Mouse (Mus musculus) gastrocnemius, postnatal 10 days (tissue): ENCODE data around the gene Akt1s1. TPM values are rescaled to one million over a fixed set of nuclear protein-coding genes. Genes with fewer than 3 reads are reported as not detected.
A peak's percentile ranks its signal among the peaks of the same experiment; 100 is the strongest.

Experiments used
- DNase-seq: peaks from one replicate; pipeline ENCODE4 v3.0.0; 2021; ENCODE audit warnings: mixed read lengths
- total RNA-seq, 2 experiments: library from RNA; stranded (reverse); gene quantifications; 2 replicates each; pipeline ENCODE4 v1.2.3; 2021

Gene Akt1s1
- total RNA-seq, 2 experiments from 2014 or later, result 84.2 to 86.4 TPM

DNA sequence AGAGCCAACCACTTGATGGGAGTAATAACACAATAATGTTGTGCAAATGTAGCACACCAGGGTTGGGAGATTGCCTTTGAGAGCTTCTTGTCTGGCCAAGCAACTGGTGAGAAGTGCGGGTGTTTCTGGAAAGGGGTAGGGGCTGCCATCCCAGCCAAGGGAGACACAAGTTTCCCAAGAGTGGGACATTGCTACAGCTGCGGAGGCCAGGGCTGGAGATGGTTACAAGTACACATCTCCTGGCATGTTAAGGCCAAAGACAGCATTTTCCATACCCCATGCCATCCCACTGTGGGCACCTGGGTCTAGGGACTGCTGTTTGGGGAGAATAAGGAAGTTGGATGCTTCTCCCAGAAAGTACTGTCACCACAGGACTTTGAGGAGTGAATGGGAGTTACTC lies 4.3 kb downstream of the Akt1s1 start:
- no peak for DNase-seq

DNA sequence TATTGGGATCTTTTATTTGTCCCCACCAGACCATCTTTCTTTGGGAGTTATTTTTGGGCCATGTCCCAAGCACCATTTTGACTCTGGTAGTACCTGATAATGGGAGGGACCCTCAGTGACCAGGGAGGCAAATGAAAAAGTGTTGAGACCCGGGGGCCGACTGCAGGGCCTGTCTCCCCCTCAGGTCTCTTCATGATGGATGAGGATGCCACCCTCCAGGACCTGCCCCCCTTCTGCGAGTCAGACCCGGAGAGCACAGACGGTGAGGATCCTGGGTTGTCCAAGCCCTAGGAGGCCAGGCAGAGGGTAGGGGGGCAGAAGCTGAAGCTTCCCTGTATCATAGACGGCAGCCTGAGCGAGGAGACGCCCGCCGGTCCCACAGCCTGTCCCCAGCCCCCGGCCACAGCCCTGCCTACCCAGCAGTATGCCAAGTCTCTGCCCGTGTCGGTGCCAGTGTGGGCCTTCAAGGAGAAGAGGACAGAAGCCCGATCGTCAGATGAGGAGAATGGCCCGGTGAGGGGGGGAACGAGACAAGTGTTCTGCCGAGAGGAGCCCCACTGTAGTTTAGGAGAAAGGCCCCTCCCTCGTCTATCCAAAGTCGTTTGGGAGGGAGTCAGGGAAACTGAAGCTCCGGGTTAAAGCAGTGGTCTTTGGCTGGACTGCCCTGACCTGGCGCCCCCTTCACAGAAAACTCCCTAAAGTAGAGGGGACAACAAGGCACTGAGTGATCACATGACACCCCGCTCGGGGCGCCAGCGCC lies 5.0 kb downstream of the Akt1s1 start:
- DNase-seq, result no peak

- peak; percentile 80 for DNase-seq
Measured at GRCm38 (mm10) chr7:44854356-44855031, 5.7 kb downstream of the Akt1s1 start.

DNA sequence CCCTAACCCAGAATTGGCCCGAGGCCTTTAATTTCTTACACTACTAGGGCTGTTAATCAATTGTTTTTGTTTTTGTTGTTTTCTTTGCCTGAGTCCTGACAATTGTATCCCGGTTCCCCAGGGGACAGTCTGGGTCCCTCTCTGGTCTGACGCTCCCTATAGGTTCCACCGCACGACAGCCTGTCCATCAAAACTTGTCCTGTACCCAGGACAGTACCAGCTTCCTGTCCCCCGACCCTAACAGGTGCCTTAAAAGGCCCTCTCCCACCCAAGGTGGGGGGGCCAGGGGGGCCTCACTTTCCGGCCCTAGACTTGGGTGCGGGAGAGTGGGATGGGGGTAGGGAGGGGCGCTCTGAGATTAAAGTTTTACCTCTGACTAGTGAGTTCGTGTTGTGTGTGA lies 6.2 kb downstream of the Akt1s1 start:
- no peak for DNase-seq

GRCm38 (mm10) chr7:44856265-44856916 lies 7.6 kb downstream of the Akt1s1 start:
- no peak for DNase-seq

GRCm38 (mm10) chr7:44857042-44857552 lies 8.3 kb downstream of the Akt1s1 start, which contains the start of gene Pnkp:
TSS of gene Pnkp (plus strand) at chr7:44857139.
- DNase-seq, result peak; percentile 75

DNA sequence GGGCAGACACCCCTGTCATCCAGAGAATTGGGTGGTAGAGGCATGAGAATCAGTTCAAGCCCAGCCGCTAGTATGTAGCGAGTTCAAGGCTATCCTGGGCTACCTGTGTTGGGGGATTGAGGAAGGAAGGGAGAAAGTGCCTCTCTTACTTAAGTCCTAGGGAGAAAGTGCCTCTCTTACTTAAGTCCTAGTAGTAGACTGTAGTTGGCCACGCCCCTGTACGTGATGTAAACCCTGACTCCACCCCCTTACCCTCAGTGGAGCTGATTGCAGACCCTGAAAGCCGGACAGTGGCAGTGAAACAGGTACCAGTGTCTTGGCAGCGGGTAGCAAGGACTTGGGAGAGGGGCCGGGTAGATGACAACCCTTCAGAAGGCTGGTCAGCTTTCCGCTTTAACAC lies 9.1 kb downstream of the Akt1s1 start:
- no peak for DNase-seq

- DNase-seq, result no peak
Measured at GRCm38 (mm10) chr7:44859896-44860295, 11.1 kb downstream of the Akt1s1 start.

DNA sequence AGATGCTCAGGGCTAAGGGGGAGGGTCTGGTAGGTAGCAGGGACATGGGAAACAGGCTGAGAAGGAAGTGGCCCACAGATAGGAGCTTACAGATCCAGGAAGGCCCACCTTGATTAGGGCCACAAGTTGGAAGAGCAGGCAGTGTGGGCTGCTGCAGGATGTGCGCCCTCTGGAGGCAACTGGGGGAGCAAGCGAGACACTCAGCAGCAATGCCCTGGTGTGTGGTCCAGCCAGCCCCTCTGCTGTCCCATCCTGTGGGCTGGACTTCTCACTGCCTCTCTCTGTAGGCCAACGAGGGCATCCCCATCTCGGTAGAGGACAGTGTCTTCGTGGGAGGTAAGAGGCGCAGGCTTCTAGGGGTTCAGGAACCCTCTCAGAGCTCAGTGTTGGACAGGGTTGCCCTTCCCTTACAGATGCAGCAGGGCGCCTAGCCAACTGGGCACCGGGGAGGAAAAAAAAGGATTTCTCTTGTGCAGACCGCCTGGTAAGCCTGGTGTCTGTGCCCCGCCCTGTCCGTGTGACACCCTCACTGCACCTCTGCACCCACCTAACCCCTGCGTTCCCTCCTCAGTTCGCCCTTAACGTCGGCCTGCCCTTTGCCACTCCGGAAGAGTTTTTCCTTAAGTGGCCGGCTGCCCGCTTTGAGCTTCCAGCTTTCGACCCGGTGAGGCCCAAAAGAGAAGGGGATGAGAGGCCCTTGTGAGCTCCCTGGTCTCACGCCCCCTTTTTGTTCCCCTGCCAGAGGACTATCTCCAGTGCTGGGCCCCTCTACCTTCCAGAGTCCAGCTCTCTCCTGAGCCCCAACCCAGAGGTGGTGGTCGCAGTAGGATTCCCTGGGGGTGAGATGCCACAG lies 12.0 kb downstream of the Akt1s1 start:
- peak; percentile 85 for DNase-seq

- no peak for DNase-seq
Measured at GRCm38 (mm10) chr7:44861429-44861816, 12.6 kb downstream of the Akt1s1 start.

DNA sequence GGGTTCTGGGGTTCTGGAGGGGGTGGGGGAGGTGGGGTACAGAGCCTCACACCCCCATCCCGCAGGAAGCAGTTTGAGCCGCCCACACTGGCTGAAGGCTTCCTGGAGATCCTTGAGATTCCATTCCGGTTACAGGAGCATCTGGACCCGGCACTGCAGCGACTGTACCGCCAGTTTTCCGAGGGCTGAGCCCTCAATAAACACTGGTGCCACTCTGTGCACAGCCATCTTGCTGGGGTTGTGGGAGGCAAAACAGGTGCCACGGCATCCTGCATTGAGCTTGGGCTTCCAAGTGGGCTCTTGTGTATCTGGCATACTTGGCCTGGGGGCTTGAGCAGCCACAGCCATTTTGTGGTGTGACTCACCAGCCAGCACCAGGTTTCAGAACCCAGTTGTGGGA lies 13.6 kb downstream of the Akt1s1 start:
- no peak for DNase-seq

DNA sequence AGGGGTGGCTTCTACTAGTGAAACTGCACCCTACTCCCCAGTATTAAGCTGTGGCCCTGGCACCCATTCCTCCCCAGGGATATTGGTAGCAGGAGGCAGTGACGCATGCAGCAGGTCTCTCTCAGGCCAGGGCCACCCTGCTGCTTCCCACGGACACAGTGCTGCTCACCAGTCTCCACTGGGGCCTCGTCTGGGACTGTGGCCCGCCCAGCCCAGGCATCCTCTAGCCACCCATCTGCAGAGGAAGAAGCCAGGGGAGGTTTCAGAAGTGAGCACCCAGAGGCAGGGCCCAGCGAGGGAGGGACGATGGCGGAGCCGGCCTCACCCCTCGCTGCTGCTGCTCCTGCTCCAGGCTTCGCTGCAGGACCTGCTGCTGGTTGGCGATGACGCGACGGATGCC lies 14.4 kb downstream of the Akt1s1 start:
- DNase-seq, result no peak

GRCm38 (mm10) chr7:44863982-44864494 lies 15.2 kb downstream of the Akt1s1 start:
- DNase-seq, result no peak

DNA sequence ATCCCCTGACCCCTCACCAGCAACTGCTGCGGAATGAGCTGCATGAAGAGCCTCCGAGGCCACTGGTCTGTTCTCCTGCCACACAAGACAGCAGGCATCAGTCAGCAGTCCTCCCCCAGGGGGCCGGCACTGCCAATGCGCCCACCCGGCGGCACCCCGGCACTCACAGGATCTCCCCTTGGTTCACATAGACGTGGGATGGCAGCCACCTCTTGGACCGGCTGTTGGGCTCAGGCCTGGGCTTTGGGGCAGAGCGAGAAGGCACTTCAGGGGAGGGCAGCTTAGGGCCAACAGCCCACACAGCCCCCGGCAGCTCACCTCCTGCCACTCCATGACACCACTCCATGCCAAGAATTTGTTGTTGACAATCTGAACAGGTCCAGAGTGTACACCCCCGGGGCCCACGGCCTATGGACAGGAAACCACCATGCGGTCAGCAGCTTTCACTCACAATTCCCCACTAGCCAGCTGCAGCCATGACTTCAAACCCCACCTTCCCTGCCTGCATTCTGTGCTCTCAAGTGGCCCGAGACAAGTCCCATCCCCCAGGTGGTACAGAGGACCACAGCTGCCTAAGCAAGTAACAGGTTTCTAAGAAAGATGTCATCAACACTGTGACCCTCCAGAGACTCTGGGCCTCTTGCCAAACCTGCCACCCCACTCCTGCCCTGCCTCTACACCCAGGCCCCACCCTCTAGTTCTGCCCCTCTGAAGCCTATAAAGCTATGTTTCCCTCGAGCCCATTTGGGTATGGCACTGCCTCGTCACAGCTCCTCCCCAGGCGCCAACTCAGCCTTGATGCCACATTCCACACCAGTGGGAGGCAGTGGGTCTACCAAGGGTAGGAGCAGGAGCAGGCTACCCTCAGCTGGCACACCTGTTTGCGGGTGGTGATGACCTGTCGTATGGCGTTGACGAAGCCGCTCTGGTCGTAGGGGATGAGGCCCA lies 16.1 kb downstream of the Akt1s1 start:
- peak; percentile 44 for DNase-seq

DNA sequence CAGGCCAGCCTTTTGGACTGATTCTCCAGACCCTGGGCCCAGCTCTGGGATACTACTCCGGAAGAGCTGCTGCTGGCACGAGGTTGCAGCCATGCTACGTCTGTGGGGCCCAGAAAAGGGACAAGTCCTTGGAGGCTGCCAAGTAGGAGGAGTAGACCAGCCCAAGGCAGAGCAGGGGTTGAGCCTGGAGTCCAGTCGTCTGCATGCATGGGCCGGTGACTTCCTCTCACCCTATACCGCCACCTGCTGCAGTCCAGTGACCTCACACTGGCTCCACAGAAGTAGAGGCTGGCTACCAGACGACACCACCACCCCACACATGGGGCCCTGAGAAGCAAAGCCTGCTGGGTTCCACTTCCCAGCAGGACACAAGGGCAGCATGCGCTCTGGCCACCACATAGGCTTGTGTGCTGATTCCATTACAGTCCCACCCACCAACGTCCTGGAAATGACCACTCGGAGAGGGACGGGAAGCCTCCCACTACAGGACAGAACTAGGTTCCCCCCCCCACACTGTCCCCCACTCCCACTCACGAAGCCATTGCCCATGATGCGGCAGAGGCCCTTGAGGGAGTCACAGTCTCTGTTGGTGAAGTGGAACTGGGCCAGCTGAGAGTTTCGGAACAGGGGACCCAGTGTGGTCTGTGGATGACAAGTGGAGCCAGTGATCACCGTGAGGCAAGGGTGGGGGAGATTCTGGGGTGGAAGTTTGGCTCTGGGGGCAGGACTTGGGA lies 17.7 kb downstream of the Akt1s1 start:
- peak; percentile 57 for DNase-seq

GRCm38 (mm10) chr7:44867010-44867702 lies 18.4 kb downstream of the Akt1s1 start:
- no peak for DNase-seq

DNA sequence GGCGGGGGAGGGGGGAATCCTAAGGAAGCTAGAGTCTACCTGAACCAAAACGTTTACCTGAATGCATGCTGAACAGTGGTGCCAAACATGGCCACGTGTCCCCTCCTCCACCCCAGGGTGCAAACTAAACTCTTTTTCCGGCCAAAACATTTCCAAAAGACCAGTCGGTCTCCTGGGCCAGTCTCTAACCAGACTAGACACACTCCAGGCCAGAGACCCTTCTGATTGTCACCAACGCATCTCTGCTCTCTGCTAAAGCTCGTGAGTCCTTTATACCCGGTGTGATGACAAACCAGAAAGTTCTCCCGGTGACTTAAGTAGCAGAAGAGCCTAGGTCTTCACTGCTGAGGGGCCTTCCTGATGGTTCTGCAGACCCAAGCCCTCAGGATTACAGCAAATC lies 19.0 kb downstream of the Akt1s1 start:
- DNase-seq, result no peak

- no peak for DNase-seq
Measured at GRCm38 (mm10) chr7:44868465-44868864, 19.7 kb downstream of the Akt1s1 start.
